Mouse (Mus musculus): ENCODE results near the gene Sez6l2. TPM values are rescaled to one million over a fixed set of nuclear protein-coding genes. Genes with fewer than 3 reads are reported as not detected.

Sez6l2 gene
- polyA plus RNA-seq, 1 experiment from 2014 or later = 2.5 TPM

DNA sequence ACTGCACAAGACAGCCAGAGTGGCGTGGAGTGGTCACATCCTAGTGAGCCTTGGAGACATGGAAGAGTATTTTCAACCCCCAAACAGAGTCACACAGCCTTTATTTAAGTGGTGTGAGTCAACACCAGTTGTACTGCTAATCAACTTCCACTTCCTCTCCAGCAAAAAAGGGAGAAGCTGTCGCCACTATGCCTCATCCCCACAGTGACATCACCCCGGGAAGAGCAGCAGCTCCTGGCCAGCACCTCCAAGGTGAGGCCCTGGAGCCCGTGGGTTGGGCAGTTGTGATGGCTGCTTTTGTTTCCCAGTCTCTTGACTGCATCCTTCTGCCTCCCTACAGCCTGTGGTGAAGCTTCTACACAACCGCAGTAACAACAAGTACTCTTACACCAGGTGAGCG lies 9.2 kb upstream of the Sez6l2 start:
- peaks cover 50% of the 10 kb centered on the region for H3K36me3 ChIP-seq
- H3K4me2 ChIP-seq = no peak overlapping the region
- H3K27me3 ChIP-seq = no peaks in the 10 kb centered on the region
- H3K27ac ChIP-seq = no peak overlapping the region
- H3K4me1 ChIP-seq = no peaks in the 10 kb centered on the region
- H3K9ac ChIP-seq = no peak overlapping the region
- no peak overlapping the region for H3K4me3 ChIP-seq (replicated peaks)
- H3K9me3 ChIP-seq (replicated peaks) = no peaks in the 10 kb centered on the region
- no peak for ATAC-seq (replicated peaks; ENCODE audit: low FRiP score)
- WGBS = 54% methylated on average over 6 of the region's 6 CpGs

DNA sequence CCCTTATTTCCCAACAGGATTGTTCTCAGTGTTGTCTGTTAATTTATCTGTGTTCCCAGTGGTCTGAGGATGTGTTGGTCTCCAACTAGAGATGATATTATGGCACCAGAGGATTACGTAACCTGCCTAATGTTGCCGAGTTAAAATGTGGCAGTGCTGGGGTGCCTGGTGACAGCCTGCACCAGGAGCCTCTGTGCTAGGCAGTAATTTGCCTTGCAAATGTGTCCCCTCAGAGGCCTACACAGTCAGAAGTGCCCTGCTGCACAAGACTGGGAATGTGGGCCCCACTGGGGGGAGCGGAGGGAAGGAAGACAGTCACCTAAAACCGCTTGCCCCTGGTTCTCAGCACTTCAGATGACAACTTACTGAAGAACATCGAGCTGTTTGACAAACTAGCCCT lies 8.6 kb upstream of the Sez6l2 start:
- no peaks in the 10 kb centered on the region for H3K9me3 ChIP-seq (replicated peaks)
- 79% methylated on average over 5 of the region's 5 CpGs for WGBS
- H3K9ac ChIP-seq = no peak overlapping the region
- H3K27ac ChIP-seq = no peak overlapping the region
- H3K27me3 ChIP-seq = no peaks in the 10 kb centered on the region
- no peak overlapping the region for H3K4me2 ChIP-seq
- no peak overlapping the region for H3K4me3 ChIP-seq (replicated peaks)
- no peak for ATAC-seq (replicated peaks; ENCODE audit: low FRiP score)
- H3K36me3 ChIP-seq = peaks cover 45% of the 10 kb centered on the region
- H3K4me1 ChIP-seq = no peaks in the 10 kb centered on the region

DNA sequence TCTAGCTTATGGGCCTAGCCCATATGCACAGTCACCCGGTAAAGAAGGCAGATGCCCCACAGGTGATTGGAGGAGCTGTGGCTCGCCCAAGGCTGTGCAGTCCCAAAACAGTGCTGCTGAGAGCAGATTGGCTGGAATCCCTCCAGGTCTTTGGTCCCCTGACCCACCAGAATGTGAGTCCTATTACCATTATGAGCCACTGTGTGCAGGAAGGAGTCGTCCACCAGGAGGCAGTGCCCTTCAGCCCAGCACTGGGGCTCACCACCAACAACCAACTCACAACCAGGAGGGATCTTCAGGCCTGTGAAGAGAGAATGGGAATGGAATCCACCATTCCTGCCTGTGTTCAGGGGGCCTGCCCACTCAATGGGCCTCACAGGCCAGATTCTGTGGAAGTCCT lies 3.8 kb upstream of the Sez6l2 start:
- no peak for ATAC-seq (replicated peaks; ENCODE audit: low FRiP score)
- WGBS = 43% methylated on average over 3 of the region's 3 CpGs
- no peak overlapping the region for H3K9ac ChIP-seq

DNA sequence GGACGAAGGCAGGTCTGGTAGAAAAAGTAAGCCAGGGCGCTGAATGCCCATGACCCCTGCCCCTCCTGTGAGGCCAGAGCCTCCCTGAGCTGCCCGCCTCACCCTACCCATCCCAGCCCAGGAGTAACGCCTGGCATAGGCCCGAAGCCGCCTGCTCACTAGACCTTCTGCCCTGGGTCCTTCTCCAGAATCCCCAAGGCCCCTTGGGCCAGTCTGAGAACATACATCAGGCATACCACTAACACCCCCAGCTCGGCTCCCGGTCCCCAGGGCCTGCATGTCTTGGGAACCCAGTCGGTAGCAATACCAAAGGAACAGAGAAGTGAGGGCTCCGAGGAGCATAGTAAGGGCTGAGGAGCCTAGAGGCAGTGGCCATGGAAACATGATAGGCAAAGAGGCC lies 1.7 kb upstream of the Sez6l2 start:
- H3K4me1 ChIP-seq = peaks cover 22% of the 10 kb centered on the region
- no peak overlapping the region for H3K9ac ChIP-seq
- peaks cover 36% of the 10 kb centered on the region for H3K27me3 ChIP-seq
- H3K4me2 ChIP-seq = no peak overlapping the region; the same call in 1 of the 2 replicates
- peaks cover 25% of the 10 kb centered on the region for H3K36me3 ChIP-seq
- WGBS = 87% methylated on average over 10 of the region's 10 CpGs
- no peak overlapping the region for H3K4me3 ChIP-seq (replicated peaks)
- H3K9me3 ChIP-seq (replicated peaks) = no peaks in the 10 kb centered on the region
- H3K27ac ChIP-seq = no peak overlapping the region
- ATAC-seq (replicated peaks; ENCODE audit: low FRiP score) = no peak

More for the DNA sequence above, 3.8 kb upstream of the Sez6l2 start:
- Histone ChIP-seq H3K4me1 (peaks cover 15% of the 10 kb centered on the region), H3K27ac (no peak overlapping the region), H3K27me3 (peaks cover 17% of the 10 kb centered on the region), H3K36me3 (peaks cover 40% of the 10 kb centered on the region), H3K4me2 (no peak overlapping the region), H3K4me3 (replicated peaks) (no peak overlapping the region), H3K9me3 (replicated peaks) (no peaks in the 10 kb centered on the region)

DNA sequence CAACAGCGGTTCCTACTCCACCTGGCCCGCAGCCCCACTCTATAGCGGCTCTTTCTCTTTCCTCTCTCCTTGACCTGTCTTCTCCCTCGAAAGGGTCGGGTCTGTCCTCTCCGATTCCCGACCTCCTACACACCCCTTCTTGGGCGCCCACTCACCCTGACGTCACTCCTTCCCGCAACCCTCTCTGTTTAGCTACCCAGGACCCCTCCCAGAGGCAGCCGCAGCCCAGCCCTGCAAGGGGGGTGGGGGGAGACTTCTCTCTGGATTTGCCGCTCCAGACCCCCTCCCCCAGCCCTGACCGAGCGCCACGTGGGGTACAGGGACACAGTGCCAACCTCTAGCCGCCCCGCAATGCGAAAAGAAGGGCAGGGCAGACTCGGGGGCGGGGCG lies 965 bp upstream of the Sez6l2 start, which contains the start of gene Asphd1:
Asphd1 (minus strand) TSS at position 180 of the 390 bp plus-strand sequence.
- H3K27me3 ChIP-seq = peaks cover 39% of the 10 kb centered on the region
- H3K36me3 ChIP-seq = peaks cover 17% of the 10 kb centered on the region
- H3K4me2 ChIP-seq = peak within 1 kb of the TSS; percentile 100
- H3K4me1 ChIP-seq = peaks cover 22% of the 10 kb centered on the region
- under 1% methylated on average over 21 of the region's 21 CpGs for WGBS
- peak; percentile 38 for ATAC-seq (replicated peaks; ENCODE audit: low FRiP score)
- peak within 1 kb of the TSS; percentile 54 for H3K4me3 ChIP-seq (replicated peaks)
- H3K9me3 ChIP-seq (replicated peaks) = no peaks in the 10 kb centered on the region
- no peak within 1 kb of the TSS for H3K27ac ChIP-seq
- H3K9ac ChIP-seq = peak within 1 kb of the TSS; percentile 43

DNA sequence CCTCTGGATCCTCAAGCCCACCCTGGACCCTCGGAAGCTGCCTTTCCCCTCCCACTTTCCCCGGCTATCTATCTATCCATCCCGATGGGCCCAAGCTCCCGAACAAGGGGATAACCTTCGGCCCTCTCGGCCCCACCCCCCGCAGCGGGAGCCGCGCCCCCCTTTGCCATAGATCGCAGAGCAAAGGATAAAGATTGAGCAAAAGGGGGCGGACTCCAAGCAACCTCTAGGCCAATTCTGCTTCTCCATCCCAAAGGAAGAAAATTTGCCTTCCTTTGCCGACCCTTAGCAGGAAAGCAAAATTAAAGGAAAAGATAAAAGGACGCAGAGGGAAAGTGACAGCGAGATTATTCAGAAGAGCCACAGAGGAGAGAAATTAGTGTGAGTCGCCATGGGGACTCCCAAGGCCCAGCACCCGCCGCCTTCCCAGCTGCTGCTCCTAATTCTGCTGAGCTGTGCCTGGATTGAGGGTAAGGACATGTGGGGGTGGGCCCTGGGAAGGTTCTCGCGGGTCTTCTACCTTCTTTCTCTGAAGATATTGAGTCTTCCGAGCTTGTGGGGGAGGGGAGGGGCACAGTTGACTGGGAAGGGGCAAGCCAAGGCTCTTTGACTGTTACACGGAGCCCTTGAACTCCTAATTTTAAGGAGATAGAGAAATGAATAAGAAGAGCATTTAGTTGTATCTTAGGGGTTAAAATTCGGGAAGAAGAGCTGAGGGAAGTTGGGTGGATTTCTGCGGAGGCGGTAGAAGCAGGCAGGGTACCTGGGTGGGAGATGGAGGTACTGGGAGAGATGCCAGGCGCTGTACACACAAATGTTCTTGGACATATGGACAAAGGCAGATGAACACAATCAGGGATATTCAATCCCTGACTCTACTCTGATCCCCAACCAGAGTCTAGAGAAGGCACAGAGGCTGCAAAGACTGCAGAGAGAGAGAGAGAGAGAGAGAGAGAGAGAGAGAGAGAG lies 568 bp downstream of the Sez6l2 start:
- H3K36me3 ChIP-seq = peaks cover 7% of the 10 kb centered on the region
- peak overlapping the region; percentile 54 for H3K4me3 ChIP-seq (replicated peaks)
- H3K27ac ChIP-seq = no peak overlapping the region
- H3K4me2 ChIP-seq = peak overlapping the region; percentile 100
- H3K27me3 ChIP-seq = peaks cover 39% of the 10 kb centered on the region
- WGBS = 6% methylated on average over 26 of the region's 26 CpGs
- H3K4me1 ChIP-seq = peaks cover 22% of the 10 kb centered on the region
- no peak overlapping the region for H3K9ac ChIP-seq
- H3K9me3 ChIP-seq (replicated peaks) = no peaks in the 10 kb centered on the region
- ATAC-seq (replicated peaks; ENCODE audit: low FRiP score) = no peak

DNA sequence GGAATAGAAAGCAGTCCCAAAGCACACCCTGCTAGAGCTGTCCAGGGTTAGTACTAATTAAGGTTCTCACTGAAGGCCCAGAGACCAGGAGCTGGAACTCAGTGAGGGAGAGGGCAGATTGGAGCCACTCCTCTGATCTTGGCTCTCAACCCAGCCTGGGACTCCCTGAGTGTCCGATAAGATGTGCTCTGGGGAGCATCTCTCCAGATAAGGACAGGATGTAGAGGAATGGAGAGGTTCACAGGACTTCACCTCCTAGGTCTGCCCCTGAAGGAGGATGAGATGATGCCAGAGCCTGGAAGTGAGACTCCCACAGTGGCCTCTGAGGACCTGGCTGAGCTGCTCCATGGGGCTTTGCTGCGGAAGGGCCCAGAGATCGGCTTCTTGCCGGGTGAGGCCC lies 1.4 kb downstream of the Sez6l2 start:
- Histone ChIP-seq H3K4me2 (no peak overlapping the region), H3K4me1 (peaks cover 22% of the 10 kb centered on the region), H3K27ac (no peak overlapping the region), H3K36me3 (peaks cover 7% of the 10 kb centered on the region; the same call in 1 of the 2 replicates), H3K9me3 (replicated peaks) (no peaks in the 10 kb centered on the region), H3K4me3 (replicated peaks) (no peak overlapping the region), H3K27me3 (peaks cover 39% of the 10 kb centered on the region), H3K9ac (no peak overlapping the region)
- no peak for ATAC-seq (replicated peaks; ENCODE audit: low FRiP score)
- 25% methylated on average over 4 of the region's 4 CpGs for WGBS

DNA sequence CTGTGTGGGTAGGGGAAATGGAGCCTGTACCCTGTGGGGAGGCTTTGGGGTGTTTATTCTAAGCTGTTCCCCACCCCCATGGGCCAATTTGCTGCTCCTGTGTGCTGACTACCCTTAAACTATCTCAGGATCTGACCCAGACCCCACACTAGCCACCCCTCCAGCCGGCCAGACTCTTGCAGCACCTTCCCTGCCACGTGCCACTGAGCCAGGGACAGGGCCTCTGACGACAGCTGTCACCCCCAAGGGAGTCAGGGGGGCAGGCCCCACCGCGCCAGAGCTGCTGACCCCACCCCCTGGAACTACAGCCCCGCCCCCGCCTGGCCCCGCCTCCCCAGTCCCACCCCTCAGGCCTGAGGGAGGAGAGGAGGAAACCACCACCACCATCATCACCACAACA lies 2.3 kb downstream of the Sez6l2 start:
- Histone ChIP-seq H3K9ac (no peak overlapping the region), H3K4me3 (replicated peaks) (no peak overlapping the region), H3K36me3 (no peaks in the 10 kb centered on the region), H3K27me3 (peaks cover 39% of the 10 kb centered on the region), H3K27ac (no peak overlapping the region), H3K4me1 (peaks cover 22% of the 10 kb centered on the region), H3K4me2 (0 out of 2 replicates have a peak overlapping the region, but pooled peaks have one; percentile 1), H3K9me3 (replicated peaks) (no peaks in the 10 kb centered on the region)
- no peak for ATAC-seq (replicated peaks; ENCODE audit: low FRiP score)
- 0% methylated on average over 8 of the region's 8 CpGs for WGBS

DNA sequence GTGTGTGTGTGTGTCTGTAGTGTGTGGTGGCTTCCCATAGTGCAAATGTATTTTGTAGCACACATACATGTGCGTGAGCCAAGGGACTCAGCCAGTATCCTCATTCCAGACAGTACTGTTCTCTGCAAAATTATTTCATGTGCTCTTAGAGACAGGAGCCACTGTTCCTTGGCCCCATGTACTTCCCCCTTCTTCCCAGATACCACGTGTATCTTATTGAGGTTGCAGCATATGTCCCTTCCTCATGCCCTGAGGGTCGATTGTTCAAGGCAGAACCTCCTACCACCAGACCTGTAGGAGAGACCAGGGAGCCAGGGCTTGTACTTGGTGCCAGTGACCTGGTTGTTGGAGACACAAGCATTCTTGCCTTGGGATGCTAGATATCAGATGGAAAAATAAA lies 4.8 kb downstream of the Sez6l2 start:
- H3K9ac ChIP-seq = no peak overlapping the region
- no peak overlapping the region for H3K27ac ChIP-seq
- 63% methylated on average over 3 of the region's 3 CpGs for WGBS
- H3K4me3 ChIP-seq (replicated peaks) = no peak overlapping the region
- no peak for ATAC-seq (replicated peaks; ENCODE audit: low FRiP score)
- peaks cover 36% of the 10 kb centered on the region for H3K27me3 ChIP-seq
- peaks cover 13% of the 10 kb centered on the region for H3K4me1 ChIP-seq
- H3K36me3 ChIP-seq = no peaks in the 10 kb centered on the region
- H3K4me2 ChIP-seq = no peak overlapping the region
- no peaks in the 10 kb centered on the region for H3K9me3 ChIP-seq (replicated peaks)

DNA sequence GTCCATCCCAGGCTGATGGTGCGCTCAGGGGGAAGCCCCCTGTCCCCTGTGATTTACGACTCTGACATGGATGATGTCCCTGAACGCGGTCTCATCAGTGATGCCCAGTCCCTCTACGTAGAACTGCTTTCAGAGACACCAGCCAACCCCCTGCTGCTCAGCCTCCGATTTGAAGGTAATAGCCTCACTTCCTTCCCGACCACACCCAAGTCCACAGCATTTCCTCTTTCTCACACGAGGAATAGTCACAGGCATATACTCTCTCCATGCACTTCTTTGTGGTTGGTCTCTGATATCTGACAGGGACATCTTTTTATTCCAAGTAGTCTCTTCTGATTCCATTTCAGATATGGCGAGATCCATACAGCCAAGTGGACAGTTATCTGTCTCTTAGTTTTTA lies 9.4 kb downstream of the Sez6l2 start:
- H3K9me3 ChIP-seq (replicated peaks) = no peaks in the 10 kb centered on the region
- no peak overlapping the region for H3K4me2 ChIP-seq
- no peaks in the 10 kb centered on the region for H3K36me3 ChIP-seq
- no peak for ATAC-seq (replicated peaks; ENCODE audit: low FRiP score)
- H3K4me3 ChIP-seq (replicated peaks) = no peak overlapping the region
- no peak overlapping the region for H3K9ac ChIP-seq
- H3K27me3 ChIP-seq = peaks cover 28% of the 10 kb centered on the region
- 49% methylated on average over 9 of the region's 9 CpGs for WGBS
- peaks cover 5% of the 10 kb centered on the region; the same call in 1 of the 2 replicates for H3K4me1 ChIP-seq
- no peak overlapping the region for H3K27ac ChIP-seq

DNA sequence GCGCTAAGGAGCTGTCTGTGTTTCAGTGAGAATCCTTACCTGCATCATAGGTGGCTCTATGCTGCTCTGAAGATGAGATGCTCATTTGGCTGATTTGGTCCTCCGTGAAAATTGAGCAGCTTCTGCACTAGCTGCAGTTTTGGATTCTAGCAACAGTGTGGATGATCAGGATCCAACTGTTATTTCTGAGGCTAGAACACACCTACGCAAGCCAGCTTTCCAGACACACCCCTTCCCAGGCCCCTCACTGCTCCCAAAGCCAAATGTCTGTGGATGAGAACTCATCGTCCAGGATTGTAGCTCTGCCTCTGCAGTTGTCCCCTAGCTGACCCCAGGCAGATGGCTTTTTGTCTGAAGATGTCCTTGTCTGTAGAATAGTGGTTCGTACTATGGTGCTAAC lies 10.7 kb downstream of the Sez6l2 start:
- Histone ChIP-seq H3K27ac (no peak overlapping the region), H3K36me3 (no peaks in the 10 kb centered on the region), H3K9me3 (replicated peaks) (no peaks in the 10 kb centered on the region), H3K4me3 (replicated peaks) (no peak overlapping the region), H3K27me3 (peaks cover 28% of the 10 kb centered on the region), H3K9ac (no peak overlapping the region), H3K4me1 (peaks cover 5% of the 10 kb centered on the region; the same call in 1 of the 2 replicates), H3K4me2 (no peak overlapping the region)
- ATAC-seq (replicated peaks; ENCODE audit: low FRiP score) = no peak
- WGBS = 87% methylated on average over 5 of the region's 5 CpGs

DNA sequence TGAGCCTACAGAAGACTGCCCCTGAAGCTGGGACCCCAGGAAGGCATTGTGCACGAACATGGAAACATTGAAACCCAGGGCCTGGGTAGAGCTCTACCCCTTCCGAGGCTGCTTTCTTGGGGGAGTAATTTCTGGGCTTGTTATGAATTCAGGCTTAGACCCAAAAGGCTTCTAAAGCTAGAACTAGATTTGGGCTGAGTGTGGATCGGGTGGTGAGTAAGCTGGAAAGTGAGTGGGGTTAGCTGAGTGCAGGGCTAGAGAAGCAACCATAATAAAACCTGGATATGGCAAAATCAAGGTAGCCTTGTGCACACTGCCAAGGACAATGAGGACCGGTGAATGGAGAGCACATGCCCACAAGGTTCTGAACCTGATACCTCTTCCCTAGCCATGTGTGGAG lies 11.6 kb downstream of the Sez6l2 start:
- 85% methylated on average over 4 of the region's 4 CpGs for WGBS
- H3K27me3 ChIP-seq = peaks cover 28% of the 10 kb centered on the region
- no peak overlapping the region for H3K4me2 ChIP-seq
- no peak for ATAC-seq (replicated peaks; ENCODE audit: low FRiP score)
- H3K9ac ChIP-seq = no peak overlapping the region
- H3K27ac ChIP-seq = no peak overlapping the region
- H3K36me3 ChIP-seq = no peaks in the 10 kb centered on the region
- H3K9me3 ChIP-seq (replicated peaks) = no peaks in the 10 kb centered on the region
- peaks cover 5% of the 10 kb centered on the region; the same call in 1 of the 2 replicates for H3K4me1 ChIP-seq
- no peak overlapping the region for H3K4me3 ChIP-seq (replicated peaks)

Data from kidney, embryonic 15.5 days (tissue).